Comparison of ENCODE assay signal across 7 mouse cellular contexts in the genomic region with DNA sequence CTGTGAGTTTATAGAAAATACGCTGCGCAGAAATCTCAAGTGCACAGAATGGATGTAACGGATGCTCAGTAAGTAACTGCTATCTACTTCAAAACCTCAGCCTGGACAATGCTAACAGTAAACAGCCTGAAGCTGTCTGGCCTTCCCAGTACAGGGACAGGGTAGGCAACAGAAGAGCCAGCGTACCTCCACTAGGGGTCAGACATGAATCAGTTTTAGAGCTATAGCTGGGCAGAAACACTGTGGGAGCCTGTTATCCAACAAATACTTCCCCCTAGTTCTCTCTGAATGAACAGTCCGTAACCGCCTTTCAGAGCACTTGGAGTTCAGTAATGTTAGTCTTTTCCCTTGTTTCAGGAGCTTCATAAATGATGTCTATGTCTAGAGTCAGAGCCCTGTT.
DNase-seq lines count a peak whose midpoint lies in the region; ATAC-seq lines count a peak whose summit lies in the region.

No protein-coding gene starts in this region.

- no peak overlapping the region for H3K4me3 ChIP-seq in intestine, embryonic 15.5 days (replicated peaks)

- H3K9ac ChIP-seq in intestine, embryonic 15.5 days = no peak overlapping the region

- peak; percentile 80 for DNase-seq in adrenal gland, adult 2 months
- DNase-seq in embryo, embryonic 11 days = peak; percentile 84
- peak; percentile 31 to 59 for DNase-seq in gastrocnemius, postnatal 36 days
- DNase-seq in left cerebral cortex, postnatal 25 days (ENCODE audit: low spot score in 2 of 2) = peak; percentile 78 to 89
- peak; percentile 81 for DNase-seq in mesoderm, embryonic 11.5 days (ENCODE audit: low read depth, low spot score)
- peak; percentile 61 for DNase-seq in right cerebral cortex, postnatal 4 days

- intact Hi-C loops in gastrocnemius, postnatal 36 days (cut with DNase I) = loop anchor here (1.0 to 5.0 kb wide), 2 partner anchors 289 to 364 kb away; no protein-coding TSS in a partner anchor
- intact Hi-C loops in left cerebral cortex, postnatal 25 days (cut with DNase I) = loop anchor here (1.0 to 5.0 kb wide), 3 partner anchors 70 to 309 kb away; a partner anchor contains a TSS

- H3K27ac ChIP-seq in intestine, embryonic 15.5 days = no peak overlapping the region

- no peaks in the 10 kb centered on the region for H3K27me3 ChIP-seq in intestine, embryonic 15.5 days (replicated peaks)

- ATAC-seq in intestine, embryonic 15.5 days = peak; percentile 90

- no peaks in the 10 kb centered on the region for H3K4me1 ChIP-seq in intestine, embryonic 15.5 days (replicated peaks)

- H3K36me3 ChIP-seq in intestine, embryonic 15.5 days = no peaks in the 10 kb centered on the region

- no peak overlapping the region for H3K4me2 ChIP-seq in intestine, embryonic 15.5 days (replicated peaks)

- WGBS in intestine, embryonic 15.5 days = 33% methylated on average over 6 of the region's 6 CpGs

- no peaks in the 10 kb centered on the region for H3K9me3 ChIP-seq in intestine, embryonic 15.5 days
